In the genomic region with DNA sequence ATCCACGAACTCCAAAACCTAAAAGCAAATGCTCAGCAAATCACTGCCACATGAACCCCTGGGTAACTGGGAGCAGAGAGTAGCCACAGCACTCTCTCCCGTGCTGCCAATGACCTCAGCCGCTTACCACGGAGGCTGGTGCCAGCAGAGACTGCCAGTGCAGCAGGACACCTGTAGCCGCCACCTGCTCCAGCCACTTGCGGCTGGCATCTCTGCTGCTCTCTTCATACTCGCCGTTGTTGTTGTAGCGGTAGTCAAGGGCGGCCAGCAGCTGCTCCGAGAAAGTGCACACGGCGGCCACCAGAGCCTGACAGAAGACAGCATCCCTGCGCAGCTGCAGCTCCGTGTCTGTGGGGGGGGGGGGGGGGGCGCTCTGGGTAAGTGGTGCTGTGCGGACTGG, we compare ENCODE assay signal across 12 mouse cellular contexts.
DNase-seq lines count a peak whose midpoint lies in the region; ATAC-seq lines count a peak whose summit lies in the region.
"Had no signal": no experiment of that assay in that cellular context is flagged by ENCODE, and none has a peak within 500 bp of the region (broad histone marks: within the 10 kb centered on the region; RNA-seq: fewer than 3 reads in every experiment).

No protein-coding gene starts in this region.

- H3K4me2 ChIP-seq in midbrain, embryonic 12.5 days (replicated peaks), result no peak overlapping the region
- H3K4me2 ChIP-seq in midbrain, embryonic 15.5 days, result no peak overlapping the region
- H3K4me2 ChIP-seq: hindbrain, embryonic 13.5 days; neural tube, embryonic 15.5 days had no signal

- no peaks in the 10 kb centered on the region for H3K27me3 ChIP-seq in midbrain, embryonic 12.5 days
- H3K27me3 ChIP-seq in midbrain, embryonic 15.5 days (replicated peaks), result no peaks in the 10 kb centered on the region
- H3K27me3 ChIP-seq in limb, embryonic 10.5 days (ENCODE audit: low read depth, poor library complexity, severe bottlenecking), result no peaks in the 10 kb centered on the region
- H3K27me3 ChIP-seq: hindbrain, embryonic 13.5 days; neural tube, embryonic 15.5 days had no signal

- H3K4me1 ChIP-seq in midbrain, embryonic 12.5 days, result peaks cover 5% of the 10 kb centered on the region; the same call in 1 of the 2 replicates
- no peaks in the 10 kb centered on the region for H3K4me1 ChIP-seq in midbrain, embryonic 15.5 days
- H3K4me1 ChIP-seq in limb, embryonic 10.5 days, result peaks cover 15% of the 10 kb centered on the region
- H3K4me1 ChIP-seq: hindbrain, embryonic 13.5 days had no signal

- no peak overlapping the region for H3K9ac ChIP-seq in midbrain, embryonic 12.5 days (replicated peaks)
- H3K9ac ChIP-seq in midbrain, embryonic 15.5 days, result no peak overlapping the region
- H3K9ac ChIP-seq: hindbrain, embryonic 13.5 days; liver, embryonic 14.5 days; neural tube, embryonic 15.5 days had no signal

- ATAC-seq in frontal cortex, adult (ENCODE audit: low TSS enrichment), result peak; percentile 30; the same call in 1 of the 2 replicates
- no peak for ATAC-seq in midbrain, embryonic 12.5 days (ENCODE audit: low FRiP score, low read depth)
- no peak for ATAC-seq in midbrain, embryonic 15.5 days (replicated peaks)

- WGBS in midbrain, embryonic 12.5 days, result 76% methylated on average over 16 of the region's 17 CpGs
- WGBS in midbrain, embryonic 15.5 days, result 49% methylated on average over 15 of the region's 17 CpGs
- 76% methylated on average over 17 of the region's 17 CpGs for WGBS in limb, embryonic 10.5 days

- peaks cover 53% of the 10 kb centered on the region for H3K36me3 ChIP-seq in midbrain, embryonic 12.5 days
- no peaks in the 10 kb centered on the region for H3K36me3 ChIP-seq in midbrain, embryonic 15.5 days (replicated peaks)
- peaks cover 60% of the 10 kb centered on the region for H3K36me3 ChIP-seq in limb, embryonic 10.5 days

- DNase-seq in frontal cortex, postnatal 10 days (ENCODE audit: low spot score in 2 of 2), result no peak
- DNase-seq in cerebellum, postnatal 36 days, result peak; percentile 66 to 72
- DNase-seq in skeletal muscle tissue, adult 2 months (ENCODE audit: low read depth, low spot score), result peak; percentile 51
- DNase-seq in limb, embryonic 10.5 days (ENCODE audit: low spot score), result no peak
- DNase-seq in urinary bladder, adult 18-20 months (ENCODE audit: low spot score in 2 of 2), result no peak

- no peaks in the 10 kb centered on the region for H3K9me3 ChIP-seq in midbrain, embryonic 12.5 days
- no peaks in the 10 kb centered on the region for H3K9me3 ChIP-seq in midbrain, embryonic 15.5 days
- H3K9me3 ChIP-seq in limb, embryonic 10.5 days (replicated peaks), result no peaks in the 10 kb centered on the region
- H3K9me3 ChIP-seq: hindbrain, embryonic 13.5 days; neural tube, embryonic 15.5 days had no signal

- peak overlapping the region; percentile 63 for H3K27ac ChIP-seq in midbrain, embryonic 12.5 days (replicated peaks)
- H3K27ac ChIP-seq in midbrain, embryonic 15.5 days, result no peak overlapping the region
- H3K27ac ChIP-seq in limb, embryonic 10.5 days, result no peak overlapping the region
- H3K27ac ChIP-seq: hindbrain, embryonic 13.5 days; left cerebral cortex, adult 2 months; liver, embryonic 14.5 days; neural tube, embryonic 15.5 days had no signal

- no peak overlapping the region for H3K4me3 ChIP-seq in midbrain, embryonic 12.5 days
- H3K4me3 ChIP-seq in midbrain, embryonic 15.5 days, result no peak overlapping the region
- H3K4me3 ChIP-seq in limb, embryonic 10.5 days, result no peak overlapping the region
- H3K4me3 ChIP-seq: hindbrain, embryonic 13.5 days; left cerebral cortex, adult 2 months; neural tube, embryonic 15.5 days had no signal

Comparison
In these comparisons a context has a peak if more than half of its experiments do, and no peak if none do; other contexts are left out.
1. DNase-seq: peak in cerebellum, postnatal 36 days (2 of 2) and skeletal muscle tissue, adult 2 months (single experiment); none in frontal cortex, postnatal 10 days (0 of 2), limb, embryonic 10.5 days (single experiment) and urinary bladder, adult 18-20 months (0 of 2).